In genomic region chr8:85665146-85665545, GRCm38 (mm10) we compare ENCODE assay signal across 9 mouse cellular contexts. TPM values are rescaled to one million over a fixed set of nuclear protein-coding genes. Genes with fewer than 3 reads are reported as not detected.
DNase-seq lines count a peak whose midpoint lies in the region; ATAC-seq and TF ChIP-seq lines count a peak whose summit lies in the region.
"Had no signal": no experiment of that assay in that cellular context is flagged by ENCODE, and none has a peak within 500 bp of the region (broad histone marks: within the 10 kb centered on the region; RNA-seq: fewer than 3 reads in every experiment).

No protein-coding gene starts in this region.

- intact Hi-C loops in gastrocnemius, adult 2 months (cut with DNase I), result loop anchor here (1.0 kb wide), 2 partner anchors 62 to 209 kb away; no protein-coding TSS in a partner anchor

- TF ChIP-seq EP300 in liver, postnatal 0 days (IDR thresholded peaks at IDR 0.05; ENCODE audit: low read depth), result no peak

- TF ChIP-seq CTCF in gastrocnemius, adult 2 months (IDR thresholded peaks at IDR 0.05), result peak; percentile 69
- peak; percentile 61 for TF ChIP-seq CTCF in liver, postnatal 0 days (IDR thresholded peaks at IDR 0.05; ENCODE audit: low read depth)

- ATAC-seq in liver, postnatal 0 days, result no peak
- no peak for ATAC-seq in liver, embryonic 12.5 days
- no peak for ATAC-seq in neural tube, embryonic 15.5 days (ENCODE audit: low FRiP score)
- no peak for ATAC-seq in cerebellum, adult (ENCODE audit: insufficient number of reproducible peaks, low FRiP score, low TSS enrichment)

- H3K9me3 ChIP-seq in liver, postnatal 0 days (ENCODE audit: low read length), result no peaks in the 10 kb centered on the region
- H3K9me3 ChIP-seq in liver, embryonic 12.5 days (replicated peaks), result no peaks in the 10 kb centered on the region
- no peaks in the 10 kb centered on the region for H3K9me3 ChIP-seq in neural tube, embryonic 15.5 days (replicated peaks)
- H3K9me3 ChIP-seq: stomach, embryonic 15.5 days had no signal

- H3K27ac ChIP-seq in gastrocnemius, adult 2 months, result no peak overlapping the region
- H3K27ac ChIP-seq in liver, postnatal 0 days (ENCODE audit: low read depth), result no peak overlapping the region
- H3K27ac ChIP-seq in liver, embryonic 12.5 days, result no peak overlapping the region
- no peak overlapping the region for H3K27ac ChIP-seq in neural tube, embryonic 15.5 days (replicated peaks)
- H3K27ac ChIP-seq: stomach, embryonic 15.5 days had no signal

- no peak for DNase-seq in gastrocnemius, adult 2 months
- no peak for DNase-seq in gastrocnemius, adult 8-10 months (ENCODE audit: low spot score in 2 of 2)
- DNase-seq in liver, postnatal 0 days, result no peak
- DNase-seq in MN1 (ENCODE audit: low spot score), result peak; percentile 42
- DNase-seq in kidney, postnatal 10 days, result peak; percentile 34

- no peaks in the 10 kb centered on the region for H3K27me3 ChIP-seq in liver, postnatal 0 days (ENCODE audit: insufficient read depth, low read length)
- H3K27me3 ChIP-seq in liver, embryonic 12.5 days (replicated peaks), result no peaks in the 10 kb centered on the region
- H3K27me3 ChIP-seq in neural tube, embryonic 15.5 days (replicated peaks), result no peaks in the 10 kb centered on the region
- H3K27me3 ChIP-seq: stomach, embryonic 15.5 days had no signal

- no peaks in the 10 kb centered on the region for H3K4me1 ChIP-seq in liver, postnatal 0 days (ENCODE audit: insufficient read depth)
- no peaks in the 10 kb centered on the region for H3K4me1 ChIP-seq in liver, embryonic 12.5 days
- no peaks in the 10 kb centered on the region for H3K4me1 ChIP-seq in neural tube, embryonic 15.5 days
- H3K4me1 ChIP-seq: stomach, embryonic 15.5 days had no signal

- H3K4me3 ChIP-seq in gastrocnemius, adult 2 months, result no peak overlapping the region
- no peak overlapping the region for H3K4me3 ChIP-seq in liver, postnatal 0 days (ENCODE audit: low read depth, low read length)
- H3K4me3 ChIP-seq in liver, embryonic 12.5 days, result no peak overlapping the region
- H3K4me3 ChIP-seq in neural tube, embryonic 15.5 days (replicated peaks), result no peak overlapping the region
- H3K4me3 ChIP-seq: stomach, embryonic 15.5 days had no signal

- no peaks in the 10 kb centered on the region for H3K36me3 ChIP-seq in liver, postnatal 0 days (replicated peaks; ENCODE audit: insufficient read depth, low read length)
- no peaks in the 10 kb centered on the region for H3K36me3 ChIP-seq in liver, embryonic 12.5 days
- H3K36me3 ChIP-seq in neural tube, embryonic 15.5 days, result 0 out of 2 replicates have a peak, but pooled peaks cover 3% of the 10 kb centered on the region
- H3K36me3 ChIP-seq: stomach, embryonic 15.5 days had no signal

- H3K4me2 ChIP-seq in liver, postnatal 0 days (ENCODE audit: low read depth, low read length), result no peak overlapping the region
- H3K4me2 ChIP-seq in liver, embryonic 12.5 days, result no peak overlapping the region
- H3K4me2 ChIP-seq in neural tube, embryonic 15.5 days, result no peak overlapping the region
- H3K4me2 ChIP-seq: stomach, embryonic 15.5 days had no signal

- no peak overlapping the region for H3K9ac ChIP-seq in liver, postnatal 0 days (replicated peaks)
- no peak overlapping the region for H3K9ac ChIP-seq in liver, embryonic 12.5 days
- no peak overlapping the region for H3K9ac ChIP-seq in neural tube, embryonic 15.5 days (replicated peaks)
- H3K9ac ChIP-seq: stomach, embryonic 15.5 days had no signal

RNA-seq across cellular contexts. Expression of gene Neto2, which starts 35.6 kb away (rescaled TPM):
- total RNA-seq in gastrocnemius, adult 2 months (2021), result 1 to 10 TPM in 1 of 2 experiments, under 1 TPM in 1; 0.86 to 3.8 TPM
- 1 to 10 TPM; 2.7 to 7.3 (median 4.1) TPM for total RNA-seq in gastrocnemius, adult 8-10 months (2022)
- 0.43 and 0.47 TPM in 2 replicates for polyA plus RNA-seq in liver, postnatal 0 days (2015; fragmentation: Nextera tagmentation; extraction: Ambion mirVana)
- 2.6 and 3.0 TPM in 2 replicates for polyA plus RNA-seq in liver, embryonic 12.5 days (2016; fragmentation: Nextera tagmentation; extraction: Ambion mirVana)
- 40.5 and 48.1 TPM in 2 replicates for polyA plus RNA-seq in neural tube, embryonic 15.5 days (2015; fragmentation: Nextera tagmentation; extraction: Ambion mirVana)

Comparison
In these comparisons a context has a peak if more than half of its experiments do, and no peak if none do; other contexts are left out.
1. DNase-seq: peak in MN1 (single experiment) and kidney, postnatal 10 days (single experiment); none in gastrocnemius, adult 2 months (single experiment), gastrocnemius, adult 8-10 months (0 of 2) and liver, postnatal 0 days (single experiment).
2. RNA of gene Neto2, which starts 35.6 kb away (polyA plus RNA-seq): 40.5 to 48.1 TPM in neural tube, embryonic 15.5 days; 2.6 to 3.0 TPM in liver, embryonic 12.5 days and 0.43 to 0.47 TPM in liver, postnatal 0 days; every median in the first group is over 10 times any median in the second.